Mouse (Mus musculus): Measurements from ENCODE around the gene Myo15b.
"Not testable (repeated sequence)": the region's sequence is repeated elsewhere in the genome, so short reads cannot be mapped to it uniquely, and the experiment has no call there.

Gene Myo15b

DNA sequence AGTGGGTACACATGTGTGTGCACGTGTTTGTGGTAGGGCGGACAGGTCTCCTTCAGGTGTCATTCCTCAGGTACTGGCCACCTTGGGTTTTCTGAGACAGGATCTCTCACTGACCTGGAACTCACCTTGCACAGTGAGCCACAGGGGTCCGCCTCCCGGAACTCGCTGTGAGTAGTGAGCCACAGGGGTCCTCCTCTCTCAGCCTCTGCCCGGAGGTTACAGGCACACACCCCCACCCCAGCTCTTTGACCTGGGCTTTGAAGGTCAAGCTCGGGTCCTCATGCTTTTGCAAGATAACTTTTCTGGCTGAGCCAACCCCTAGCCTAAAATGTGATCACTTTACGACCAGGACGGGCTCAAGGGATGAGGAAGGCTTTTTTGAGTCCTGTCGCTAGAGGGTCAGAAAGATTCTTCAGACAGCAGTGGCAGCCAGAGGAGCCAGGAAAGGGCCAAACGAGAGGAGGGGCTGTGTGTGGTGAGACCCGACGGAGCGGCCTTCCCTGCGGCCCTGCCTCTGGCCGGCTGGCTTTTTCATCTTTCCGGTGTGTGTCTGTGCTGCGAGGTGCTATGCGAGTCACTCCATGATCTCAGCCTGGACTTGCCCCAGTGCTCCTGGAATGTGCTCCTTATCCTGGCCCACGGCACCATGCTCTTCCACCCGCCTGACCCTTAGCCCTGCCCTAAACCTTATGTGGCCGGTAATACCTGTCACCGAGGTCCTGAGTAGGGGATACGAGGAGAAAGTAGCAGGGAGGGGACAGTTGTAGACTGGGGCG lies 27.5 kb upstream of the Myo15b start:
- DNase-seq (ENCODE audit: extremely low read depth, low read depth, low spot score) = no peak

DNA sequence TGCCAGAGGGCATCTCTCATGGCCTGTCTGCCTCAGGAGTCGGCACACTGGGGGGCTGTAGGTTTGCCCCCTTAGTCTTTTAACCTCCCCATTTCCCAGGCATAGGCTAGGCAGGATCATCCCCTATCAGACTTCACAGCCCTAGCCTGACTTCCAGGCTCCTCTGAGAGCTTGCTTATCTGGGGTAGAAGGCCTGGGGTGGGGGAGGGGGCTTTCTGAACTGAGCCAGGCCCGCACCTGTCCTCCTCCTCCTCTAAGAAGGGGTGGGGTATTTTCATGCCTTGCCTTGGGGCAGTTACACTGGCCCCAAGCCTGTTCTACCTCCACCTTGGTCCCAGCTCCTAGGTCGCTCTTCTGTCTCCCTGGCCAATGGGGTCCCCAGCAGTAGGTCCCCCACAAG lies 26.7 kb upstream of the Myo15b start:
- no peak for DNase-seq (ENCODE audit: extremely low read depth, low read depth, low spot score)

- DNase-seq (ENCODE audit: extremely low read depth, low read depth, low spot score) = no peak
Observed at GRCm38 (mm10) chr11:115832064-115832463, 26.1 kb upstream of the Myo15b start.

- no peak for DNase-seq (ENCODE audit: extremely low read depth, low read depth, low spot score)
Observed at GRCm38 (mm10) chr11:115832523-115832922, 25.7 kb upstream of the Myo15b start.

DNA sequence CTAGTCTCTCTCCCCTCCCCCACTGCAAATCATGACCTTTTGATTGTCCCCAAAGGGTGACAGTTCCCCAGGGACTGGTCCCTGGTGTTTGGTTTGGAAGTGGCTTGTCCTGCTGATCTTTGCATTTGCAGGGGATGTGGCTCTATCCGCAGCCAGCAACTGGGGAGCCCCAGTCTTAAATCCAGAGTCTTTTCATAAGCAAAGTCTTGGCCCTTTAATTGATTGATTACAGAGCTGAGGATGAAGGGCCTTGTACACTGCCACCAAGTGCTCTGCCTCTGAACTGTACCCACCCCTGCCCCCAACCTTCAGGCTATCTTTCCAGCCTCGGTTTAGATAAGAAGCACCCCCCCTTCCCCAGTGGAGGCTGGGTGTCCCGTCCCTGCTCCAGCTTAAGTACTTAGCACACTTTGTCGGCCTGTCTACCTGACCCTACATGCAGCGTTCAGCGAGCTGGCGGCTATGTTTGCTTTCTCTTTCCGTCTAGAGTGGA lies 25.1 kb upstream of the Myo15b start:
- DNase-seq (ENCODE audit: extremely low read depth, low read depth, low spot score) = no peak

DNA sequence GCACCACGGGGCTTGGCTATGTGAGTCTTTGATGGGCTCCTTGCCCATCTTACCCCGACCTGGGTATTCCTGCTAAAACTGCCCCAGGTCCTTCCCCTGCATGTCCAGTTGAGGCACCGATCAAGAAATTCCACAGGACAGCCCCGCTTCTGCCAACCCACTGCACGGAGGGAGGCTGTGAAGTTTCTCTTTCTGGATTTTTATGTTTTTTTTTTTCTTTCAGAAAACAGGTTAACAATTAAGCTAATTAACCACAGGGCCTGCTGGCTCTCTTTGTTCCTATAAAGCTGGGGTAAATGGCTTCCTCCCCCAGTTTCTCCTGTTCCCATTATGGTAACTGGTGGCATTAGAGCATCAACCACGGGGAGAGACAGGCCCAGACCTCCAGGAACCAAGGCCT lies 24.2 kb upstream of the Myo15b start:
- DNase-seq (ENCODE audit: extremely low read depth, low read depth, low spot score) = no peak

GRCm38 (mm10) chr11:115836656-115837395 lies 21.4 kb upstream of the Myo15b start:
- DNase-seq (ENCODE audit: extremely low read depth, low read depth, low spot score) = no peak

DNA sequence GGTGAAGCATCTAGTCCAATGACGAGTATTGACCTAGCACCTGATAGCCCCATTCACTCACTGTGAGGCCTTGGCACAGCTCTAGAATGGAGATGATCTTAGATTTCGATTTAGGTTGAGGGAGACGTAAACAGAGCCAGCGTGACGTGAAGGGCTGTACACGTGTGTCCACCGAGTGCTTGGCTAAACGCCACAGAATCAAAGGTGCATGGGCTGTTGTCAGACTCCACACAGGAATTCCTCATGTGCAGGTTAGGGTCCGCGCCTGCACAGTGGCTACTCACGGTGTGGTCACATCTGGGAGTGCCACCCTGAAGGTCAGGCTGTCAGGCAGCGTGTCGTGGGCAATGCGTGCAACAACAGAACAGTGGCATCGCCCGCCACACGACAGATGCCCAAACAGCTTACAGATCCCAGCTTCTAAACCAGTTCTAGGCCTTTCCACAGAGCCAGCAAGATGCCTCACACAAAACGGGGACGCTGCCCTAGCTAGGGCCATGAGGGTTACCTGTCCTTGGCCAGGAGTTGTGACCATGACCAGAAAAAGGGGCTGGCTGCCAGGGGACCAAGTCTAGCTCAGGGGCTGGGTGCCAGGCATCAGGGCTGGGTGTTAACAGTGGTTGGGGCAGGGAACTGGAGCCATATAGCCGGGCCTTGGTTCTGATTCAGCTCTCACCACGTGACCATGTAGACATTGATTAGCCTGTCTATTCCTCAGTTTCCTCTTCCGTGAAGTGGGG lies 20.4 kb upstream of the Myo15b start:
- no peak for DNase-seq (ENCODE audit: extremely low read depth, low read depth, low spot score)

DNA sequence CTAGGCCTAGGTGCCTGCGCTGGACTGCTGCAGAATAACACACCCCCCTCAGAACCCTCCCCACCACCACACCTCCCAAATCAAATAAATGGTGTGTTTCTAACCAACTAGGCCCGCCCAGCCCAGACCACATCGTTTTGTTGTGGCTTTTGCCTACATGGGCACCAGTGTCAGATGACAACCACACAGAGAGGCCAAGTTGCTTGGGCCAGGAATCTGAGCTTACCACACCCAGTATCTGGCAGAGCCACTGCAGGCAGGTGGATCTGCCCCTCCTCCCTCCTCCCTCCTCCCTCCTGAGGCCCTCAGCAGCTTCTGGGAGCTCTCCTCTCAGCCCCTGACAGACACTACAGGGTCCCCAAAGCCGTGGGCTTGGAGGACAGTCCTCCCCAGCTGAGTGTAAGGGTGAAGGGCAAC lies 19.3 kb upstream of the Myo15b start:
- DNase-seq (ENCODE audit: extremely low read depth, low read depth, low spot score) = peak; percentile 59

DNA sequence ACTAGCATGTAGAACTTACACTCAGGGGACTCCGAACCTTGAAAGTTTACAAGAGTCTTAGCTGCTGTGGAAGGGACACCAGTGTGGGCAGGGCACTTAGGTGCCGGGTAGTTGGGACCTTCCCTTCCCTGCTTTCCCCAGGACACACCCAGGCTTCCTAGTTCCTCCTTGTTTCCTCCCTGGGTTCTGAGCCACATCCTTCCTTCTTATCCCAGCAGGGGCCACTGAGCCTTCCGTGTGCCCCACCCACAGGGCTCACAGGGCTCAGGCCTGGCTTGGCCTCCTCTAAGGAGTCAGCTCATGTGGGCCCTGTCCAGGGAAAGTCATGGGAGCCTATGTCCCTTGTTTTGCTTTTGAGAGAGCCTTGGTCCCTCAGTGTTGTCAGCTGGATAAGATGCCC lies 18.5 kb upstream of the Myo15b start:
- no peak for DNase-seq (ENCODE audit: extremely low read depth, low read depth, low spot score)

DNA sequence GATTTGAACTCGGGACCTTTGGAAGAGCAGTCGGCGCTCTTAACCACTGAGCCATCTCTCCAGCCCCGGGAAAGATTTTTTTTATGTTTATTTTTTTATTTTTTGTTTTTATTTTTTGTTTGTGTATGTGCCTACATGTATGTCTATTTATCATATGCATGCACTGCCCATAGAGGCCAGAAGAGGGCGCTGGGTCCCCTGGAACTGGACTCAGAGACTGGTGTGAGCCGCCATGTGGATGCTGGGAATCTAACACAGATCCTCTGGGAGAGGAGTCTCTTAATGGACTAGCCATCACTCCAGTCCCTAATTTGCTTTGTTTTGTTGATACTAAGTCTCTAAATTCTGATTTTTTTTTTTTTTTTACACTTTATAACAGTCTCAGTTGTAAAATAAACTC lies 17.2 kb upstream of the Myo15b start:
- DNase-seq (ENCODE audit: extremely low read depth, low read depth, low spot score) = no peak

GRCm38 (mm10) chr11:115841961-115842550 lies 16.1 kb upstream of the Myo15b start:
- DNase-seq (ENCODE audit: extremely low read depth, low read depth, low spot score) = no peak

DNA sequence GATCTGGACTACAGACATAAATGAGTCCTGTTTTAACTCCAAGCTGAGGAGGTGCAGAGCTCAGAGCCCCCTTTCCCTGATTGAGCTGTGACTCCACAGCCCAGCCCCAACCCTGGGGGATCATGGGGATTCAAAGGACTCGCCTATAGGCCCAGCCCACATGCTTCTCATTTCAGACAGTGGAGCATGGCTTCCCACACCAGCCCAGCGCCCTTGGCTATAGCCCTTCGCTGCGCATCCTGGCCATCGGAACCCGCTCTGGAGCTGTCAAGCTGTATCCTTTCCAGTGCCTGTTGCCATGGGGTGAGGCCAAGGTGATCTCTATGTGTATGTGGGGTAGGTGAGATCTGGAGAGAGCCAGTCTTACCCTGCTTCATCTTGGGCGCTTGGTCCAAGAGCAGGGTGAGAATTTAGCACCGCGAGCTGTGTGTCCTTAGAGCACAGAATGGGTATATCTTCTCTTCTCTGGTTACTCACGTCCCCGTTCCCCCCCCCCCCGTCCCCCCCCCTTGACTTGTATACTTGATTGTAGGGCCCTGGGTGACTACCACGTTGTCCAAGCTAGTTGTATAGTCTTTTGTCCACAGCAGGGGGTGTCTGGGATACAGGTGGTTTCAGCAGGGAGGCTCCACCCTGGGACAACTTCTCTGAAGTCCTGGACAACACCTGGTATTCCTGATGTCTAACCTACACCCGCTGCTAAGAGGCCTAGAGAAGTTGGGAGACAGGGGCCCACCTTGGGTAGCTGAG lies 14.9 kb upstream of the Myo15b start:
- DNase-seq (ENCODE audit: extremely low read depth, low read depth, low spot score) = no peak

- no peak for DNase-seq (ENCODE audit: extremely low read depth, low read depth, low spot score)
Observed at GRCm38 (mm10) chr11:115843891-115844239, 14.3 kb upstream of the Myo15b start.

DNA sequence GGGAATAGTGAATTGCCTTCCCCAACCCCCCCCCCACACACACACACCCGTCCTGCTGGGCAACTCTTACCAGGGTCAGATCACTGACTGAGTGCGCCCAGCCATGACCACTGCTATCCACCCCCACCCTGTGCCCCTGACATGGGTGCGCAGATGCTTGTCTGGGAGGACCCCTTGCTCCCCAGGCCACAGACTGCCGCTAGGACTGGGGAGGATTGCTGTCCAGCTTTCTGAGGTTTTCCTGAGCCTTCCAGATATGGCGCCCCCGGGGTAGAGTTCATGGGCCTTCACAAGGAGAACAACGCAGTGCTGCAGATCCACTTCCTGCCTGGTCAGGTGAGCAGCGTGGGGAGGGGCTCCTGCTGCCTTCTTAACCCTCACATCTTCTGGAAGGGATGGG lies 14.0 kb upstream of the Myo15b start:
- no peak for DNase-seq (ENCODE audit: extremely low read depth, low read depth, low spot score)

- DNase-seq (ENCODE audit: extremely low read depth, low read depth, low spot score) = no peak
Observed at GRCm38 (mm10) chr11:115845819-115846218, 12.4 kb upstream of the Myo15b start.

DNA sequence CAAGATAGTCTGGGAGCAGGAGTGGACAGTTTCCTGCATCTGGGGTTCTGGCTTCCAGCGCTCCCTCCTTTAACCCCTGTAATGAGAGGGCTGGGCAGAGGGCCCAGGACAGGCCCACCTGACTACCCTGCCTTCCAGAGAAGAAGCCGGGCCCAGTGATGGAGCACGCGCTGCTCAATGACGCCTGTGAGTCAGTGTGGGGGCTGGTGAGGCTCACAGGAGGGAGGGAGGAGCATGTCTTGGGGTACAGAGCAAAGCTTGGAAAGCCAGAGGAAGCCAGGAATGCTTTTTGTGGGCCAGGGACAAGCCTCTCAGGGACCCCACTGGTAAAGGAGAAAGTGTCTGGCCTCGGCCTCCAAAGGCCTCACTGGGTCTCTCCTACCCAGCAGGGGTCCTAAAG lies 3.5 kb upstream of the Myo15b start:
- DNase-seq (ENCODE audit: extremely low read depth, low read depth, low spot score) = no peak

GRCm38 (mm10) chr11:115857146-115857545 lies 1.1 kb upstream of the Myo15b start:
- DNase-seq (ENCODE audit: extremely low read depth, low read depth, low spot score) = not testable (repeated sequence)

DNA sequence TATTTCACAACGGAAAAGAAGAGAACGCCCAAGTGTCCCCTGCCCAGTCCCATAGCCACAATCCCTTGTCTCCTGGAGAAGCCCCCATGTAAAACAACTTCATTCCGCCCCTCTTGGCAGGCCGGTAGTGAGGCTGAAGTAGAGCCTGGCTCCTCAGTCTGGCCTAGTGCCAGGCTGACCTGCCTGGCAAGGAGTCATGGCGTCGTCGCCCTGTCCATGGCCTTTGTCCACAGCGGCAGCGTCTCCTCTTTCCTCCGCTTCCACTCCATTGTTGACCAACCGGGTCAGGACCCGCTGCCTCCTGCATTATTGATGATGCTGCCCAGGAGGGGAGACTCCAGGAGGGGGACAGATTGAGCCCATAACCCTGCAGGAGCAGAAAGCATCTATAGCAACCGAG lies 270 bp upstream of the Myo15b start:
- no peak for DNase-seq (ENCODE audit: extremely low read depth, low read depth, low spot score)

DNA sequence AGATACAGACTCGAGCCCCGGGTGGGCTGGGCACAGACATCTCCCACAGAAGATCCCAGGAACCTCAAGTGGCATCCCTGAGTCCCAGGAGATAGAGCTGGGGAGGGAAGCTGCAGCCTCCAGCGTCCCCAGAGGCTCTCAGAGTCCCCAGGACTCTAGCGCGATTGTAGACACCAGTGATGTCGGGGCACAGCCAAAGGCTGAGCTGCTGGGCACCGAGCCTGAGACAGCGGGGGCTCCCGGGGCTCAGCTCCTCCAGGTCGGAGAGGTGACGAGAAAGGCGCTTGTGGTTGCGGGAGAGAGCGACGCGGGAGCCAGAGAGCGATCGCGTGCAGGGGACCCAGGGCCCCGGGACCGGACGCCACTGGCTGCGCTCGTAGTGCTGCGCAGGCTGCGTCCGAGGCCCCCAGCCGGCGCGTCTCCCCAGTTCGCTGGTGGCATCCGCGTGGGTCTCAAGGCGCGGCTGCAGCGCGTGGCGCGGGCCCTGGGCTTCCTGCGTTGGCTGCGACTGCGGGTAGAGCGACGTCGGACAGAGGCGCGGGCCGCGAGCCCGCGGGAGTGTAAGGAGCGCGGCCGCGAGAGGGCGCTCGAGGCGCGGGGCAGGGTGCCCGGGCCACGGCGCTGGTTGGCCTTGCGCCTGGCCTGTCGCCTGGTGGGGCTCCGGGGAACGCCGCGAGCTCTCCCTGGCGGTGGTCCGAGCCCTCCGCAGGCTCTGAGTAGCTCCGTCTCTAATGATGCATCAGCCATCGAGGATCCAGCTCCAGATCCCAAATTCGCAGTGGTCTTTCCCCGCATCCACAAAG lies 1.1 kb downstream of the Myo15b start:
- DNase-seq (ENCODE audit: extremely low read depth, low read depth, low spot score) = no peak

All from fat pad, adult 2 months (tissue).